Mouse (Mus musculus) liver, postnatal 0 days (tissue): ENCODE data around the gene Srrm1.

Source experiments
- CTCF ChIP-seq: sonication (generic); IDR thresholded peaks from 2 replicates; pipeline ENCODE4 v1.5.1; 2016; ENCODE audit warnings: antibody characterized with exemption, low read depth
- EP300 ChIP-seq: IDR thresholded peaks from 2 replicates; pipeline ENCODE4 v1.6.1; 2016; ENCODE audit warnings: antibody characterized with exemption, low read depth, mild to moderate bottlenecking

DNA sequence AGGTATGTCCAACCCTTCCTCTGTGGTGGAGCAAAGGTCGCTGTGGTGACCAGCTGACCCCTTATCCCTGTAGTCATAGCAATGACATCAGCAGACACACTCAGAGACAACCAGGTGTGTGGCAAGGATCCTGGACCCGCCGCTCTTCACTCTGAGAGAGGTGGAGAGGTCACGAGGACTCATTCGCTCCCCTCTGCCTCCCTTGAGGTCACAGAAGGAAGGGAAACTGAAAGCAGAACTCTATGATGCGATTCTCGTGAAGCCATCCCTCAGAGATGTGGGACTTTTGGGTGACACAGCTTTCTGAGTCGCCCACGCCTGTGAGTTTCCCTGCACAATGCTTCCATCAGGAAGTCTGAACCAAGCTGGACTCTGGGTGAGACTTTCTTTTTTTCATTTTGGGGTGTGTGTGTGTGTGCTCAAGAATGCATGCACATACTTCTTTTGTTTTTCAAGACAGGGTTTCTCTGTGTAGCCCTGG lies 39.3 kb downstream of the Srrm1 start:
- no peak for TF ChIP-seq CTCF
- TF ChIP-seq EP300: no peak
